Comparison of ENCODE assay signal across 9 mouse cellular contexts in genomic region chr12:47313413-47313812, GRCm38 (mm10).
A peak's percentile ranks its signal among the peaks of the same experiment; 100 is the strongest.
DNase-seq lines count a peak whose midpoint lies in the region; ATAC-seq and TF ChIP-seq lines count a peak whose summit lies in the region.
"Had no signal": no experiment of that assay in that cellular context is flagged by ENCODE, and none has a peak within 500 bp of the region (broad histone marks: within the 10 kb centered on the region; RNA-seq: fewer than 3 reads in every experiment).

No protein-coding gene starts in this region.

- intact Hi-C loops in left cerebral cortex, postnatal 10 days (cut with DNase I), result no loop called here

- TF ChIP-seq EP300 in stomach, postnatal 0 days (optimal IDR thresholded peaks at IDR 0.05), result no peak

- ATAC-seq in kidney, postnatal 0 days (replicated peaks; ENCODE audit: low FRiP score, low read depth), result no peak
- no peak for ATAC-seq in kidney, embryonic 14.5 days (ENCODE audit: low FRiP score, low TSS enrichment)
- no peak for ATAC-seq in embryonic facial prominence, embryonic 11.5 days (replicated peaks; ENCODE audit: insufficient number of reproducible peaks, low FRiP score, low TSS enrichment, low read depth)
- no peak for ATAC-seq in stomach, postnatal 0 days (ENCODE audit: low FRiP score, low TSS enrichment)

- no peak overlapping the region for H3K9ac ChIP-seq in kidney, postnatal 0 days (ENCODE audit: low read depth, low read length)
- no peak overlapping the region for H3K9ac ChIP-seq in kidney, embryonic 14.5 days (ENCODE audit: low read depth, low read length)
- H3K9ac ChIP-seq in embryonic facial prominence, embryonic 11.5 days (replicated peaks; ENCODE audit: low read length), result no peak overlapping the region
- H3K9ac ChIP-seq in stomach, postnatal 0 days (ENCODE audit: low read length), result no peak overlapping the region
- H3K9ac ChIP-seq: heart, embryonic 15.5 days had no signal

- 19% methylated on average over 2 of the region's 2 CpGs for WGBS in kidney, postnatal 0 days
- 19% methylated on average over 2 of the region's 2 CpGs for WGBS in kidney, embryonic 14.5 days
- 22% methylated on average over 2 of the region's 2 CpGs for WGBS in embryonic facial prominence, embryonic 11.5 days
- 15% methylated on average over 2 of the region's 2 CpGs for whole genome bisulfite sequencing in stomach, postnatal 0 days

- H3K4me2 ChIP-seq in kidney, postnatal 0 days (ENCODE audit: low read length), result no peak overlapping the region
- no peak overlapping the region for H3K4me2 ChIP-seq in kidney, embryonic 14.5 days (replicated peaks; ENCODE audit: low read depth, low read length)
- H3K4me2 ChIP-seq in embryonic facial prominence, embryonic 11.5 days (ENCODE audit: low read depth, low read length), result no peak overlapping the region
- no peak overlapping the region for H3K4me2 ChIP-seq in stomach, postnatal 0 days (replicated peaks; ENCODE audit: low read depth)
- H3K4me2 ChIP-seq: heart, embryonic 15.5 days had no signal

- no peaks in the 10 kb centered on the region for H3K9me3 ChIP-seq in kidney, postnatal 0 days (replicated peaks; ENCODE audit: low read length)
- no peaks in the 10 kb centered on the region for H3K9me3 ChIP-seq in kidney, embryonic 14.5 days (ENCODE audit: control insufficient read depth, low read length)
- H3K9me3 ChIP-seq in embryonic facial prominence, embryonic 11.5 days (replicated peaks; ENCODE audit: control insufficient read depth, low read length), result no peaks in the 10 kb centered on the region
- H3K9me3 ChIP-seq in stomach, postnatal 0 days (ENCODE audit: control insufficient read depth, low read length), result no peaks in the 10 kb centered on the region
- H3K9me3 ChIP-seq: heart, embryonic 15.5 days had no signal

- no peaks in the 10 kb centered on the region for H3K27me3 ChIP-seq in kidney, postnatal 0 days (ENCODE audit: insufficient read depth, low read length)
- H3K27me3 ChIP-seq in kidney, embryonic 14.5 days (ENCODE audit: control insufficient read depth, insufficient read depth, low read length), result no peaks in the 10 kb centered on the region
- H3K27me3 ChIP-seq in embryonic facial prominence, embryonic 11.5 days (ENCODE audit: control insufficient read depth, insufficient read depth, low read length), result no peaks in the 10 kb centered on the region
- H3K27me3 ChIP-seq in stomach, postnatal 0 days (ENCODE audit: control insufficient read depth, insufficient read depth, low read length), result no peaks in the 10 kb centered on the region
- H3K27me3 ChIP-seq: heart, embryonic 15.5 days had no signal

- peak; percentile 34 for DNase-seq in kidney, postnatal 0 days (ENCODE audit: low spot score)
- peak; percentile 23 for DNase-seq in ZHBTc4 (ENCODE audit: low read depth, low spot score)
- peak; percentile 60 for DNase-seq in embryonic facial prominence, embryonic 11.5 days (ENCODE audit: low spot score)
- peak; percentile 7 to 22 for DNase-seq in left cerebral cortex, postnatal 10 days (ENCODE audit: extremely low spot score in 1 of 2, low spot score in 2 of 2)
- DNase-seq in stomach, postnatal 0 days (ENCODE audit: low spot score), result no peak
- DNase-seq in urinary bladder, adult 2 months (ENCODE audit: low spot score), result no peak
- DNase-seq in spleen, adult 12 weeks (ENCODE audit: low spot score), result no peak

- peak; percentile 63 for TF ChIP-seq CTCF in kidney, postnatal 0 days (IDR thresholded peaks at IDR 0.05; ENCODE audit: low read depth)
- peak; percentile 54 for TF ChIP-seq CTCF in stomach, postnatal 0 days (IDR thresholded peaks at IDR 0.05; ENCODE audit: low read depth)

- H3K4me3 ChIP-seq in kidney, postnatal 0 days (replicated peaks; ENCODE audit: low read depth, low read length), result no peak overlapping the region
- H3K4me3 ChIP-seq in kidney, embryonic 14.5 days (ENCODE audit: low read length), result no peak overlapping the region
- H3K4me3 ChIP-seq in embryonic facial prominence, embryonic 11.5 days (ENCODE audit: low read depth, low read length), result no peak overlapping the region
- H3K4me3 ChIP-seq in stomach, postnatal 0 days (ENCODE audit: low read depth, low read length), result no peak overlapping the region
- H3K4me3 ChIP-seq: heart, embryonic 15.5 days had no signal

- H3K4me1 ChIP-seq in kidney, postnatal 0 days (replicated peaks; ENCODE audit: insufficient read depth, low read length), result no peaks in the 10 kb centered on the region
- H3K4me1 ChIP-seq in kidney, embryonic 14.5 days (ENCODE audit: control insufficient read depth, insufficient read depth, low read length), result no peaks in the 10 kb centered on the region
- H3K4me1 ChIP-seq in embryonic facial prominence, embryonic 11.5 days (ENCODE audit: control insufficient read depth, insufficient read depth, low read length), result no peaks in the 10 kb centered on the region
- H3K4me1 ChIP-seq in stomach, postnatal 0 days (replicated peaks; ENCODE audit: control insufficient read depth, insufficient read depth), result no peaks in the 10 kb centered on the region
- H3K4me1 ChIP-seq: heart, embryonic 15.5 days had no signal

- H3K36me3 ChIP-seq in kidney, postnatal 0 days (ENCODE audit: insufficient read depth, low read length), result no peaks in the 10 kb centered on the region
- no peaks in the 10 kb centered on the region for H3K36me3 ChIP-seq in kidney, embryonic 14.5 days (ENCODE audit: control insufficient read depth, insufficient read depth, low read length)
- no peaks in the 10 kb centered on the region for H3K36me3 ChIP-seq in embryonic facial prominence, embryonic 11.5 days (replicated peaks; ENCODE audit: control insufficient read depth, insufficient read depth, low read depth, low read length)
- no peaks in the 10 kb centered on the region for H3K36me3 ChIP-seq in stomach, postnatal 0 days (ENCODE audit: control insufficient read depth, insufficient read depth, low read length)
- H3K36me3 ChIP-seq: heart, embryonic 15.5 days had no signal

- H3K27ac ChIP-seq in kidney, postnatal 0 days, result no peak overlapping the region
- no peak overlapping the region for H3K27ac ChIP-seq in kidney, embryonic 14.5 days (ENCODE audit: low read depth, low read length)
- no peak overlapping the region for H3K27ac ChIP-seq in embryonic facial prominence, embryonic 11.5 days (replicated peaks; ENCODE audit: low read depth, low read length)
- no peak overlapping the region for H3K27ac ChIP-seq in stomach, postnatal 0 days (replicated peaks)
- H3K27ac ChIP-seq: heart, embryonic 15.5 days had no signal

Comparison
In these comparisons a context has a peak if more than half of its experiments do, and no peak if none do; other contexts are left out.
1. DNase-seq: peak in kidney, postnatal 0 days (single experiment), ZHBTc4 (single experiment), embryonic facial prominence, embryonic 11.5 days (single experiment) and left cerebral cortex, postnatal 10 days (2 of 2); none in stomach, postnatal 0 days (single experiment), urinary bladder, adult 2 months (single experiment) and spleen, adult 12 weeks (single experiment).